Mouse (Mus musculus) myocyte (in vitro differentiated cells): Measurements from ENCODE around the gene Aen.

ENCODE experiments used
- MYOG ChIP-seq, 3 experiments: IDR thresholded peaks; one replicate each; pipeline ENCODE4 v1.6.1; 2011; ENCODE audit warnings: control low read depth in 2 of 3, low read depth in 2 of 3, mild to moderate bottlenecking in 2 of 3; ENCODE audit not compliant: insufficient read length in 2 of 3, control insufficient read depth in 1 of 3, insufficient read depth in 1 of 3
- TCF12 ChIP-seq: IDR thresholded peaks from one replicate; pipeline ENCODE4 v1.6.1; 2011; ENCODE audit warnings: mild to moderate bottlenecking, control low read depth; ENCODE audit not compliant: poor library complexity, insufficient read depth, severe bottlenecking

DNA sequence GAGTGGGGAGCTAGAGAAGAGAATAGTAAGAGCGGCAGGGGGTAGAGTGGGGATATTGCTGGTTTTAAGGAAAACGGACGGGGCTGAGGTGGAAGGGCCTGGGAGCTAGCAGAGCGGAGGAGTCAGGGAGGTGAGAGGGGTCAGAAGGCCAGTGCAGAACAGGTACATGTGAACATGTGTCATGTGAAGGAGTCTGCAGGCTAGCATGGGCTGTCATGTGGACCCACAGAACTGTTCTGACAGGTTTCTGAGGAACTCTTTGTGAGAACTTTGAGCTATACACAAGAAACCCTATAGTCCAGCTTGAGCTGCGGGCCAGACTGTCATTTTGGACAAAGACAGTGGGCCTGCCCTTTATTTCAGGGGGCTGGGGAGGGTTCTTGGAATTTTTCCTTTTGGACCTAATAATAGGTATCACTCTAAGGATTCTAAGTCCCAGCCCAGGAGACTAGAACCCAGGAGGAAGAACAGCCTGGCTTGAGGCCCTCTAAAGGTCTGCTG is 17.4 kb downstream of the Aen start, which contains the start of gene Isg20:
- no peak for TF ChIP-seq MYOG (IDR thresholded peaks at IDR 0.05; ENCODE audit: control insufficient read depth in 1 of 3, insufficient read depth in 1 of 3, insufficient read length in 2 of 3, low read depth in 2 of 3)
- no peak for TF ChIP-seq TCF12
